Mouse (Mus musculus): ENCODE measurements around the gene Clec9a.

- TF ChIP-seq CTCF (IDR thresholded peaks at IDR 0.05; ENCODE audit: low read depth, low read length) (no peak), EP300 (IDR thresholded peaks at IDR 0.05; ENCODE audit: insufficient read depth, low read depth, low read length) (no peak)
Measured at GRCm38 (mm10) chr6:129425217-129425616, 16.6 kb downstream of the Clec9a start.
